Mouse (Mus musculus) cerebellum, adult 2 months (tissue): ENCODE measurements at regions not wholly inside any gene's neighbourhood (a gene's known extent, or its start where the extent isn't known, plus 50 kb on each side); places are given as distances from the start of the nearest gene placed in this dataset.

ENCODE experiments used
- DNase-seq, 2 experiments: peaks; one replicate each; pipeline ENCODE4 v3.0.0; 2021
- H3K27ac ChIP-seq: fragments of 200-500 bp; 2 replicates; pipeline ENCODE4 v1.5.1; 2012; ENCODE audit warnings: low read length, control low read depth, inconsistent platforms; ENCODE audit not compliant: insufficient read depth
- H3K27me3 ChIP-seq: fragments of 200-500 bp; 2 replicates; pipeline ENCODE4 v1.6.1; 2012; ENCODE audit warnings: inconsistent platforms, mild to moderate bottlenecking, low read length, moderate library complexity; ENCODE audit not compliant: control insufficient read depth, insufficient read depth
- H3K4me1 ChIP-seq: fragments of 200-500 bp; 2 replicates; pipeline ENCODE4 v1.6.1; 2011; ENCODE audit warnings: low read length; ENCODE audit not compliant: control insufficient read depth, insufficient read depth
- H3K4me3 ChIP-seq: fragments of 200-500 bp; replicated peaks from 2 replicates; pipeline ENCODE3; 2011; ENCODE audit warnings: mild to moderate bottlenecking, low read depth, low read length, control low read depth; ENCODE audit not compliant: insufficient read depth
- CTCF ChIP-seq: fragments of 200-500 bp; IDR thresholded peaks from 2 replicates; pipeline ENCODE4 v1.5.1; 2011; ENCODE audit warnings: low read depth, mild to moderate bottlenecking, control low read depth, low read length, moderate library complexity, borderline replicate concordance; ENCODE audit not compliant: insufficient read depth
- POLR2A ChIP-seq: fragments of 200-500 bp; IDR thresholded peaks from 2 replicates; pipeline ENCODE4 v1.6.1; 2011; ENCODE audit warnings: low read length, control low read depth, borderline replicate concordance; ENCODE audit not compliant: insufficient read depth
- WGBS: fragments of 180-500 bp; shearing (Covaris S2); methylation state at CpG from one replicate; pipeline ENCODE4 v1.1.7; 2018; 5-methylcytosine and 5-hydroxymethylcytosine counted together

- Histone ChIP-seq H3K27ac (no peak overlapping the region), H3K4me1 (peaks cover 14% of the 10 kb centered on the region; the same call in 1 of the 2 replicates), H3K27me3 (no peaks in the 10 kb centered on the region), H3K4me3 (no peak overlapping the region)
- DNase-seq: no peak
- 81% methylated on average over 6 of the region's 6 CpGs for WGBS
- TF ChIP-seq POLR2A (no peak), CTCF (no peak)
Observed at GRCm38 (mm10) chr13:91360121-91360520, 100.0 kb upstream of the Ssbp2 start.

GRCm38 (mm10) chr13:91365270-91365952, 94.7 kb upstream of the Ssbp2 start:
- Histone ChIP-seq H3K27me3 (no peaks in the 10 kb centered on the region), H3K27ac (peak overlapping the region; percentile 35; the same call in 1 of the 2 replicates), H3K4me1 (peaks cover 13% of the 10 kb centered on the region; the same call in 1 of the 2 replicates), H3K4me3 (no peak overlapping the region)
- peak; percentile 98 to 100 for DNase-seq
- TF ChIP-seq POLR2A: no peak
- no peak for TF ChIP-seq CTCF
- 24% methylated on average over 2 of the region's 2 CpGs for WGBS

- H3K4me1 ChIP-seq: peaks cover 13% of the 10 kb centered on the region; the same call in 1 of the 2 replicates
- 80% methylated on average over 4 of the region's 4 CpGs for WGBS
- no peak for DNase-seq
- no peaks in the 10 kb centered on the region for H3K27me3 ChIP-seq
- no peak for TF ChIP-seq POLR2A
- no peak for TF ChIP-seq CTCF
- H3K27ac ChIP-seq: no peak overlapping the region
- no peak overlapping the region for H3K4me3 ChIP-seq
Observed at GRCm38 (mm10) chr13:91366540-91366939, 93.5 kb upstream of the Ssbp2 start.

GRCm38 (mm10) chr13:91367896-91368556, 92.1 kb upstream of the Ssbp2 start:
- Histone ChIP-seq H3K4me3 (no peak overlapping the region), H3K4me1 (peaks cover 18% of the 10 kb centered on the region), H3K27ac (no peak overlapping the region), H3K27me3 (no peaks in the 10 kb centered on the region)
- 61% methylated on average over 7 of the region's 7 CpGs for WGBS
- TF ChIP-seq CTCF (no peak), POLR2A (no peak)
- DNase-seq: no peak

- Histone ChIP-seq H3K27ac (no peak overlapping the region), H3K4me3 (no peak overlapping the region), H3K4me1 (peaks cover 18% of the 10 kb centered on the region), H3K27me3 (no peaks in the 10 kb centered on the region)
- DNase-seq: no peak
- TF ChIP-seq POLR2A (no peak), CTCF (no peak)
- 95% methylated on average over 7 of the region's 7 CpGs for WGBS
Observed at GRCm38 (mm10) chr13:91368664-91369063, 91.4 kb upstream of the Ssbp2 start.

GRCm38 (mm10) chr13:91370021-91370420, 90.1 kb upstream of the Ssbp2 start:
- H3K4me1 ChIP-seq: peaks cover 10% of the 10 kb centered on the region
- DNase-seq: peak in 1 of 2 experiments; percentile 15
- TF ChIP-seq CTCF (no peak), POLR2A (no peak)
- H3K4me3 ChIP-seq: no peak overlapping the region
- 84% methylated on average over 3 of the region's 3 CpGs for WGBS
- no peaks in the 10 kb centered on the region for H3K27me3 ChIP-seq
- H3K27ac ChIP-seq: no peak overlapping the region

GRCm38 (mm10) chr13:91370441-91370840, 89.6 kb upstream of the Ssbp2 start:
- Histone ChIP-seq H3K4me3 (peak overlapping the region; percentile 45), H3K4me1 (peaks cover 6% of the 10 kb centered on the region), H3K27ac (no peak overlapping the region), H3K27me3 (no peaks in the 10 kb centered on the region)
- WGBS: 8% methylated on average over 11 of the region's 11 CpGs
- TF ChIP-seq CTCF: no peak
- no peak for TF ChIP-seq POLR2A
- DNase-seq: peak; percentile 33 to 49
